Mouse (Mus musculus) stomach, postnatal 0 days (tissue): Measurements from ENCODE around the gene Stk4. TPM values are rescaled to one million over a fixed set of nuclear protein-coding genes. Genes with fewer than 3 reads are reported as not detected.

Experiments used
- ATAC-seq: fragments of 200-750 bp; cut with Nextera tagmentation; 2 replicates; pipeline ENCODE4 v1.8.0; 2017; ENCODE audit not compliant: low FRiP score, low TSS enrichment
- DNase-seq: peaks from one replicate; pipeline ENCODE4 v3.0.0-alpha.2; 2016; ENCODE audit warnings: low spot score
- H3K27ac ChIP-seq: fragments of 300-500 bp; sonication (generic); replicated peaks from 2 replicates; pipeline ENCODE4 v1.5.1; 2014; ENCODE audit warnings: mild to moderate bottlenecking, control low read depth
- H3K27me3 ChIP-seq: fragments of 300-500 bp; sonication (generic); 2 replicates; pipeline ENCODE4 v1.6.1; 2014; ENCODE audit warnings: low read length; ENCODE audit not compliant: control insufficient read depth, insufficient read depth
- H3K36me3 ChIP-seq: fragments of 300-500 bp; sonication (generic); 2 replicates; pipeline ENCODE4 v1.6.1; 2014; ENCODE audit warnings: low read length, mixed read lengths; ENCODE audit not compliant: control insufficient read depth, insufficient read depth
- H3K4me1 ChIP-seq: fragments of 300-500 bp; sonication (generic); replicated peaks from 2 replicates; pipeline ENCODE4 v1.6.1; 2014; ENCODE audit warnings: antibody characterized with exemption; ENCODE audit not compliant: control insufficient read depth, insufficient read depth
- H3K4me2 ChIP-seq: fragments of 300-500 bp; sonication (generic); replicated peaks from 2 replicates; pipeline ENCODE4 v1.6.1; 2014; ENCODE audit warnings: low read depth, mild to moderate bottlenecking, control low read depth, moderate library complexity
- H3K4me3 ChIP-seq: fragments of 300-500 bp; sonication (generic); 2 replicates; pipeline ENCODE4 v1.5.1; 2014; ENCODE audit warnings: low read depth, low read length, control low read depth
- H3K9ac ChIP-seq: fragments of 300-500 bp; sonication (generic); 2 replicates; pipeline ENCODE4 v1.6.1; 2014; ENCODE audit warnings: mild to moderate bottlenecking, low read length, control low read depth, mixed read lengths
- H3K9me3 ChIP-seq: fragments of 300-500 bp; sonication (generic); 2 replicates; pipeline ENCODE4 v1.6.1; 2016; ENCODE audit warnings: low read length; ENCODE audit not compliant: control insufficient read depth
- CTCF ChIP-seq: IDR thresholded peaks from 2 replicates; pipeline ENCODE4 v1.5.1; 2016; ENCODE audit warnings: antibody characterized with exemption, low read depth, mild to moderate bottlenecking, moderate library complexity
- EP300 ChIP-seq: optimal IDR thresholded peaks from 2 replicates; pipeline ENCODE3; 2016; ENCODE audit warnings: antibody characterized with exemption
- WGBS: fragments of 180-500 bp; shearing (Covaris S2); extraction: QIAGEN DNeasy Blood & Tissue Kit; methylation state at CpG from one replicate; pipeline ENCODE4 v1.1.7; 2014; 5-methylcytosine and 5-hydroxymethylcytosine counted together
- polyA plus RNA-seq: library from polyadenylated mRNA; unstranded; fragments of >200 nt; fragmentation: Nextera tagmentation; extraction: Ambion mirVana; gene quantifications from 2 replicates; pipeline ENCODE4 v1.2.1, GENCODE M21; 2015

The Stk4 gene
- polyA plus RNA-seq, 1 experiment from 2014 or later = 13.6 TPM

DNA sequence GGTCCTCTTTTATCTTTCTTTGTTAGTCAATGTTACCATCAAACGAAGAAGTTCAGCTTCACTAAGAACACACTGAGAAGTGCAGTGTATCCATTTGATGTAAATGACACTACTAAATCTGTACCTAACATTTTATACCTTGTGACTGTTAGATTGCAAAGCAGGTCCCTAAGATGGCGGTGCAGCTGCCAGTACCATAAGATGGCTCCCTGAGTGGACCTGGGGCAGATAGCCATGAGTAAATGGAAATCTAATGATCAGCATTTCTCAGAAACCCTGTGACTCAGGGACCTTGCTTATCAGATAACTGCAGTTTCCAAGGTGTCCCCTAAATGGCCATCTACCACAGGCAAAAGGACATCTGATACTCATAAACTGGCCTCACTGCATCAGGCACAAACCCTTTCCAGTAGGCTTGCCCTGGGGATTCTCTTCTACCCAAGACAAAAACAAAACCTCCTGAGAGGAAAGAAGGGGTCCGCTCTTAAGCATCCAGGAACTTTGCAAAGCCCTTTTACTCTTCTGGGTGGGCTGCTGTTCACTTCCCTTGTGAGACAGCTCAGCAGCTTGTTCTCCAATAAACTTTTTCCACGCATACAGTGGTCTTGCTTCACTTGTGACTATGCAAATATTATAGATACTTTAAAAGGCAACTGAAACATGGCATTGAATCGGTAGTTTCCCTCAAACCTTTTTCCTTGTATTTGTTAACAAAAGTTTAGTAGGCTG is 126.0 kb downstream of the Stk4 start:
- H3K4me1 ChIP-seq = no peaks in the 10 kb centered on the region
- no peak for TF ChIP-seq EP300
- no peak for TF ChIP-seq CTCF
- H3K9ac ChIP-seq = no peak overlapping the region
- ATAC-seq = no peak
- DNase-seq = no peak
- no peaks in the 10 kb centered on the region for H3K36me3 ChIP-seq
- H3K27ac ChIP-seq = no peak overlapping the region
- no peaks in the 10 kb centered on the region for H3K9me3 ChIP-seq
- H3K4me2 ChIP-seq = no peak overlapping the region
- H3K4me3 ChIP-seq = no peak overlapping the region
- no peaks in the 10 kb centered on the region for H3K27me3 ChIP-seq
- 84% methylated on average over 5 of the region's 5 CpGs for whole genome bisulfite sequencing

DNA sequence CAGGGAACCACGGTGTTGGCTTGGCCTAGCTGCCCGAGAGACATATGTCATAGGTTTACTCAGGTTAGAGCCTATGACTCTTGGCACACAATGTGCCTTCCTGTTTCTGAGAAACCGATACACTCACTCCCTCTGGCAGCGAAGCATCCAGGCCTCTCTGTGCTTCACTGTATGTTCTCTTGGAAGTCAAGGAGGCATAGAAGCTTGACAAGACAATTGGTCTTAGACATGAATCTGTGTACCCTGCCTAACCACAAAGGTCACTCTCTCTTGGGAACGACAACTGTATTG is 126.5 kb downstream of the Stk4 start:
- 71% methylated on average over 5 of the region's 5 CpGs for WGBS
- ATAC-seq = peak; percentile 88
- TF ChIP-seq EP300 (no peak), CTCF (no peak)
- no peaks in the 10 kb centered on the region for H3K36me3 ChIP-seq
- H3K27me3 ChIP-seq = no peaks in the 10 kb centered on the region
- H3K9me3 ChIP-seq = no peaks in the 10 kb centered on the region
- no peak overlapping the region for H3K9ac ChIP-seq
- no peak overlapping the region for H3K4me3 ChIP-seq
- no peak for DNase-seq
- H3K4me1 ChIP-seq = no peaks in the 10 kb centered on the region
- H3K4me2 ChIP-seq = no peak overlapping the region
- H3K27ac ChIP-seq = no peak overlapping the region

DNA sequence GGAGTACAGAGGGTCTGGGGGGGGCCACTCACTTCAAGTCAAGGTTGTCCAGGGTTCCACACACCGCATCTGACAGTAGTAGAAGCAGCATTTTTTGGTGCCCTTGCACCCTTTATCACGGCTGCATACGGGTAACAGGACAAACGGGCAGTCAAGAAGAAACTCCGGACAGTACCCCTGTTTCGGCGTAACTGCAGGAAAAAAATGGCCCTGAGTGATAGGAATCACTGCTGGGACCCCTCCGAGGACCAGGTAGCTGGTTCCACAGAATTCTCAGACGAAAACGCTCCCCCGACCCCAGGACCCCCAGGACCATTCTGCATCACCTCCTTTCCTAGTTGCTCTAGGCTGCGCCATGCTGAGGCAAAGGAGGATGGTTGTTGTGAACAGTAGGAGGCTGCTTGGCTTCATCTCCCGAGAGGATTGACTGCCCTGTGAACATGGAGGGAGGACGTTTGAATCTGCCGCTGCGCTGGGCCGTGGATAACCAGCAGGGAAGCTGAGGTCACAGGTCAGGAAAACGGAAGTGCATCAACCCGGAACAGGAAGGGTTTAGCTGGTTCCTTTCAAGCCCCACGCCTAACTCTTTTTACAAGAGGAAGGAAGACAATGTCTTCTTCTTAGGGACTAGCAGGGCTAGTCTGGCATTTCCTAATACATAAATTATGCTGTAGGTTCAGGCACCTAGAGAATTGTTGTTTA is 129.7 kb downstream of the Stk4 start, which contains the start of gene Wfdc15a:
TSS of gene Wfdc15a (minus strand) at position 505 of the 702 bp plus-strand sequence.
- no peak within 1 kb of the TSS for H3K4me2 ChIP-seq
- no peak for DNase-seq
- H3K4me3 ChIP-seq = no peak within 1 kb of the TSS
- H3K36me3 ChIP-seq = no peaks in the 10 kb centered on the region
- no peaks in the 10 kb centered on the region for H3K9me3 ChIP-seq
- no peak within 1 kb of the TSS for H3K9ac ChIP-seq
- no peak within 1 kb of the TSS for H3K27ac ChIP-seq
- TF ChIP-seq EP300 (no peak), CTCF (no peak)
- no peak for ATAC-seq
- WGBS = 83% methylated on average over 20 of the region's 20 CpGs
- no peaks in the 10 kb centered on the region for H3K27me3 ChIP-seq
- no peaks in the 10 kb centered on the region for H3K4me1 ChIP-seq

Other genes starting within 250 kb of the Stk4 start
- 0.08 and 0.21 TPM in 2 replicates for gene Ccn5, start 249.5 kb upstream of the Stk4 start, polyA plus RNA-seq
- not detected in 2 replicates for gene Kcnk15, start 216.7 kb upstream of the Stk4 start, polyA plus RNA-seq
- 0.22 and 0.41 TPM in 2 replicates for gene Rims4, start 151.6 kb upstream of the Stk4 start, polyA plus RNA-seq
- 186 and 189 TPM in 2 replicates for gene Ywhab, start 75.4 kb upstream of the Stk4 start, polyA plus RNA-seq
- 0.67 and 0.85 TPM in 2 replicates for gene Pabpc1l, start 44.9 kb upstream of the Stk4 start, polyA plus RNA-seq
- 20.5 and 22.4 TPM in 2 replicates for gene Tomm34, start 847 bp downstream of the Stk4 start, polyA plus RNA-seq
- gene Kcns1, start 100.8 kb downstream of the Stk4 start, polyA plus RNA-seq = 0.19 and 0.23 TPM in 2 replicates
- 63.2 and 68.6 TPM in 2 replicates for gene Wfdc5, start 112.4 kb downstream of the Stk4 start, polyA plus RNA-seq
- gene Wfdc12, start 120.3 kb downstream of the Stk4 start, polyA plus RNA-seq = 2.4 and 2.5 TPM in 2 replicates
- gene Wfdc15a, start 129.8 kb downstream of the Stk4 start, polyA plus RNA-seq = 0.23 and 0.29 TPM in 2 replicates
- 16.2 and 20.4 TPM in 2 replicates for gene Wfdc15b, start 151.3 kb downstream of the Stk4 start, polyA plus RNA-seq
- not detected in 2 replicates for gene Svs2, start 168.1 kb downstream of the Stk4 start, polyA plus RNA-seq
- not detected in 2 replicates for gene Svs3b, start 186.3 kb downstream of the Stk4 start, polyA plus RNA-seq
- gene Svs4, start 208.1 kb downstream of the Stk4 start, polyA plus RNA-seq = not detected in 2 replicates
- gene Svs3a, start 218.9 kb downstream of the Stk4 start, polyA plus RNA-seq = not detected in 2 replicates
- not detected in 2 replicates for gene Svs6, start 246.4 kb downstream of the Stk4 start, polyA plus RNA-seq